Mouse (Mus musculus): ENCODE measurements around the gene Wnt5a. TPM values are rescaled to one million over a fixed set of nuclear protein-coding genes. Genes with fewer than 3 reads are reported as not detected.

The Wnt5a gene
- polyA plus RNA-seq, 1 experiment from 2014 or later: 12.2 TPM

GRCm38 (mm10) chr14:28532943-28533342, 28.4 kb downstream of the Wnt5a start:
- Histone ChIP-seq H3K4me1 (replicated peaks; ENCODE audit: control insufficient read depth, insufficient read depth) (no peaks in the 10 kb centered on the region), H3K4me3 (ENCODE audit: low read depth, low read length) (no peak overlapping the region), H3K9ac (ENCODE audit: low read length) (no peak overlapping the region), H3K27ac (replicated peaks) (no peak overlapping the region), H3K9me3 (ENCODE audit: control insufficient read depth, low read length) (no peaks in the 10 kb centered on the region), H3K36me3 (ENCODE audit: control insufficient read depth, insufficient read depth, low read length) (no peaks in the 10 kb centered on the region), H3K4me2 (replicated peaks; ENCODE audit: low read depth) (peak overlapping the region; percentile 8; the same call in 1 of the 2 replicates), H3K27me3 (ENCODE audit: control insufficient read depth, insufficient read depth, low read length) (no peaks in the 10 kb centered on the region)
- DNase-seq (ENCODE audit: low spot score) (no peak), ATAC-seq (ENCODE audit: low FRiP score, low TSS enrichment) (no peak)
- TF ChIP-seq EP300 (optimal IDR thresholded peaks at IDR 0.05) (no peak), CTCF (IDR thresholded peaks at IDR 0.05; ENCODE audit: low read depth) (no peak)
- WGBS: 52% methylated on average over 11 of the region's 11 CpGs

DNA sequence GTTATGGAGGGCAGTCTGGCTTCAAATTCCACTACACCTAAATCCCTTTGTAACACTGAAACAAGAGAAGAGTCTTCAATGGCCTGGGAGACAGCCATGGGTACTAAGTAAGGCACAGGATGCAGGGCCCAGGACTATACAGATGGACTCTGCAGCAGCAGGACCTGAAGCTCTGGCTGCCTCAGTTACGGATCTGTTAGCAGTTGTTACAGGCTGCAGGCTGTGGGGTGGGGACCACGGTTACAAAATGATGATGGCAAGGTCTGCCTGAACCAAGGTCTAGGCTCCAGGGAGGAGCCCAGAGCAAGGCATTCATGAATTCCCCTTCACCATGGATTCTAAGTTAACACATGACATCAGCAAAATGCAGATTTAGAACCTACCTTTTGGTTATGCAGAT, 29.3 kb downstream of the Wnt5a start:
- DNase-seq (ENCODE audit: low spot score): no peak
- no peak for ATAC-seq (ENCODE audit: low FRiP score, low TSS enrichment)
- Histone ChIP-seq H3K4me2 (replicated peaks; ENCODE audit: low read depth) (no peak overlapping the region), H3K4me1 (replicated peaks; ENCODE audit: control insufficient read depth, insufficient read depth) (no peaks in the 10 kb centered on the region), H3K4me3 (ENCODE audit: low read depth, low read length) (no peak overlapping the region), H3K9me3 (ENCODE audit: control insufficient read depth, low read length) (no peaks in the 10 kb centered on the region), H3K27me3 (ENCODE audit: control insufficient read depth, insufficient read depth, low read length) (no peaks in the 10 kb centered on the region), H3K9ac (ENCODE audit: low read length) (no peak overlapping the region), H3K36me3 (ENCODE audit: control insufficient read depth, insufficient read depth, low read length) (no peaks in the 10 kb centered on the region), H3K27ac (replicated peaks) (no peak overlapping the region)
- no peak for TF ChIP-seq CTCF (IDR thresholded peaks at IDR 0.05; ENCODE audit: low read depth)
- no peak for TF ChIP-seq EP300 (optimal IDR thresholded peaks at IDR 0.05)
- 92% methylated on average over 2 of the region's 2 CpGs for WGBS

DNA sequence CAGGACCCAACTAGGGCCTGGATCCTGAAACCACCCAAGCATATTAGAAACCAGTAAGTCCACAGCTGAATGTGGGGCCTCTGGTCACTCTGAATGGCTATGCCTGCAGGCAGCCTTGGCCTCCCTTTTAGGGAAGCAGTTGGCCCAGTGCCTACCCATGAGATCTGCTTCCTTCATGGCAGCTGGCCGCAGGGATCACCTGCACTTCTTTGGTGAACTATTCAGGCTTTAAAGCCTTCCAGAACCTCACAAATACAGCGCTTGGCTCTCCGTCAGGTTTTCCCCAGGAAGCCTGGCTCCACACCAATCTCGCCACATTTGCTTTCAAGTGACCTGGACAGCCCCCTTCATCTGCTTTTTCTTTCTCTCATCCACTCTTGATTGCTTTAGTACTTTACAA, 31.3 kb downstream of the Wnt5a start:
- no peak overlapping the region for H3K4me3 ChIP-seq (ENCODE audit: low read depth, low read length)
- no peak overlapping the region for H3K9ac ChIP-seq (ENCODE audit: low read length)
- no peak for TF ChIP-seq EP300 (optimal IDR thresholded peaks at IDR 0.05)
- TF ChIP-seq CTCF (IDR thresholded peaks at IDR 0.05; ENCODE audit: low read depth): no peak
- no peak overlapping the region for H3K27ac ChIP-seq (replicated peaks)
- H3K4me2 ChIP-seq (replicated peaks; ENCODE audit: low read depth): no peak overlapping the region
- H3K4me1 ChIP-seq (replicated peaks; ENCODE audit: control insufficient read depth, insufficient read depth): no peaks in the 10 kb centered on the region
- H3K9me3 ChIP-seq (ENCODE audit: control insufficient read depth, low read length): no peaks in the 10 kb centered on the region
- DNase-seq (ENCODE audit: low spot score) (no peak), ATAC-seq (ENCODE audit: low FRiP score, low TSS enrichment) (no peak)
- H3K27me3 ChIP-seq (ENCODE audit: control insufficient read depth, insufficient read depth, low read length): no peaks in the 10 kb centered on the region
- no peaks in the 10 kb centered on the region for H3K36me3 ChIP-seq (ENCODE audit: control insufficient read depth, insufficient read depth, low read length)
- WGBS: 67% methylated on average over 4 of the region's 4 CpGs

DNA sequence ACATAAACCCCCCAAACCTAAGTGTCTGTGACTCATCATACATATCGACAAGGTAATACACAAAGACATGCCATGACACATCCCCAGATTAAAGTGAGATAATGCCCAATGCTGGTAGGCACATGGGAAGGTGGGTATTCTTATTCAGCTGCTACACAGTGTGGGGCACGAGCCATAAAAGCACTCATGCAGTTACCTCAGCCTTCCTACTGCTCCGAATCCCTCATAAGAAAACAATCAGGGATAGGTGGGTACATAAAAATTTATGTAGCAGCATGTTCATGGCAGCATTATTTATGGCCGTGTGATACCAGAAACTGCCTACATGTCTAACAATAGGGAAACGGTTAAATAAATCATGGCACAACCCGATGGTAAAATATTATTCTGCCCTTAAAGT, 35.0 kb downstream of the Wnt5a start:
- H3K27ac ChIP-seq (replicated peaks): no peak overlapping the region
- no peak overlapping the region for H3K4me3 ChIP-seq (ENCODE audit: low read depth, low read length)
- WGBS: 71% methylated on average over 6 of the region's 6 CpGs
- H3K27me3 ChIP-seq (ENCODE audit: control insufficient read depth, insufficient read depth, low read length): no peaks in the 10 kb centered on the region
- H3K4me2 ChIP-seq (replicated peaks; ENCODE audit: low read depth): no peak overlapping the region
- no peaks in the 10 kb centered on the region for H3K4me1 ChIP-seq (replicated peaks; ENCODE audit: control insufficient read depth, insufficient read depth)
- TF ChIP-seq CTCF (IDR thresholded peaks at IDR 0.05; ENCODE audit: low read depth) (no peak), EP300 (optimal IDR thresholded peaks at IDR 0.05) (no peak)
- H3K9me3 ChIP-seq (ENCODE audit: control insufficient read depth, low read length): no peaks in the 10 kb centered on the region
- no peaks in the 10 kb centered on the region for H3K36me3 ChIP-seq (ENCODE audit: control insufficient read depth, insufficient read depth, low read length)
- DNase-seq (ENCODE audit: low spot score) (no peak), ATAC-seq (ENCODE audit: low FRiP score, low TSS enrichment) (no peak)
- no peak overlapping the region for H3K9ac ChIP-seq (ENCODE audit: low read length)

- Histone ChIP-seq H3K27me3 (ENCODE audit: control insufficient read depth, insufficient read depth, low read length) (no peaks in the 10 kb centered on the region), H3K9me3 (ENCODE audit: control insufficient read depth, low read length) (no peaks in the 10 kb centered on the region), H3K27ac (replicated peaks) (no peak overlapping the region; the same call in 1 of the 2 replicates), H3K4me2 (replicated peaks; ENCODE audit: low read depth) (no peak overlapping the region), H3K36me3 (ENCODE audit: control insufficient read depth, insufficient read depth, low read length) (no peaks in the 10 kb centered on the region), H3K4me3 (ENCODE audit: low read depth, low read length) (no peak overlapping the region), H3K9ac (ENCODE audit: low read length) (no peak overlapping the region), H3K4me1 (replicated peaks; ENCODE audit: control insufficient read depth, insufficient read depth) (no peaks in the 10 kb centered on the region)
- WGBS: 53% methylated on average over 4 of the region's 4 CpGs
- TF ChIP-seq EP300 (optimal IDR thresholded peaks at IDR 0.05) (no peak), CTCF (IDR thresholded peaks at IDR 0.05; ENCODE audit: low read depth) (no peak)
- DNase-seq (ENCODE audit: low spot score): no peak
- 0 out of 2 replicates have a peak, but pooled peaks have one; percentile 42 for ATAC-seq (ENCODE audit: low FRiP score, low TSS enrichment)
These were observed 37.7 kb downstream of the Wnt5a start for GRCm38 (mm10) chr14:28542117-28542741.

GRCm38 (mm10) chr14:28561861-28562260, 57.3 kb downstream of the Wnt5a start:
- Histone ChIP-seq H3K9ac (ENCODE audit: low read length) (no peak overlapping the region), H3K4me2 (replicated peaks; ENCODE audit: low read depth) (no peak overlapping the region), H3K4me3 (ENCODE audit: low read depth, low read length) (no peak overlapping the region), H3K4me1 (replicated peaks; ENCODE audit: control insufficient read depth, insufficient read depth) (no peaks in the 10 kb centered on the region), H3K9me3 (ENCODE audit: control insufficient read depth, low read length) (no peaks in the 10 kb centered on the region), H3K36me3 (ENCODE audit: control insufficient read depth, insufficient read depth, low read length) (no peaks in the 10 kb centered on the region), H3K27me3 (ENCODE audit: control insufficient read depth, insufficient read depth, low read length) (no peaks in the 10 kb centered on the region), H3K27ac (replicated peaks) (no peak overlapping the region)
- DNase-seq (ENCODE audit: low spot score) (no peak), ATAC-seq (ENCODE audit: low FRiP score, low TSS enrichment) (no peak)
- 53% methylated on average over 6 of the region's 6 CpGs for WGBS
- TF ChIP-seq CTCF (IDR thresholded peaks at IDR 0.05; ENCODE audit: low read depth): no peak
- TF ChIP-seq EP300 (optimal IDR thresholded peaks at IDR 0.05): no peak
